Mouse (Mus musculus) fibroblast of lung, adult 2 months (primary cell): ENCODE measurements at regions not wholly inside any gene's neighbourhood (a gene's known extent, or its start where the extent isn't known, plus 50 kb on each side); places are given as distances from the start of the nearest gene placed in this dataset.
A peak's percentile ranks its signal among the peaks of the same experiment; 100 is the strongest.

Source experiments
- DNase-seq: peaks from one replicate; pipeline ENCODE4 v3.0.0-alpha.2; 2011; ENCODE audit warnings: low read depth

GRCm38 (mm10) chr6:35608336-35608735, 68.6 kb upstream of the Mtpn start:
- peak; percentile 37 for DNase-seq

GRCm38 (mm10) chr6:35605100-35605499, 65.4 kb upstream of the Mtpn start:
- DNase-seq, result no peak

- DNase-seq, result no peak
Measured at GRCm38 (mm10) chr6:35601373-35601772, 61.7 kb upstream of the Mtpn start.

GRCm38 (mm10) chr6:35599841-35600240, 60.2 kb upstream of the Mtpn start:
- DNase-seq, result no peak

- DNase-seq, result no peak
Measured at GRCm38 (mm10) chr6:35598406-35599185, 58.9 kb upstream of the Mtpn start.

GRCm38 (mm10) chr6:35595012-35595411, 55.3 kb upstream of the Mtpn start:
- no peak for DNase-seq

GRCm38 (mm10) chr6:35592234-35592633, 52.5 kb upstream of the Mtpn start:
- no peak for DNase-seq
